Mouse (Mus musculus): ENCODE measurements around the gene Scd4. TPM values are rescaled to one million over a fixed set of nuclear protein-coding genes. Genes with fewer than 3 reads are reported as not detected.
"Not testable (repeated sequence)": the region's sequence is repeated elsewhere in the genome, so short reads cannot be mapped to it uniquely, and the experiment has no call there.

Gene Scd4
- total RNA-seq, 2 experiments from 2014 or later = not detected

GRCm38 (mm10) chr19:44299902-44300301, 33.0 kb upstream of the Scd4 start:
- ATAC-seq (replicated peaks; ENCODE audit: poor library complexity, severe bottlenecking) = no peak

GRCm38 (mm10) chr19:44300520-44300919, 32.4 kb upstream of the Scd4 start:
- no peak for ATAC-seq (replicated peaks; ENCODE audit: poor library complexity, severe bottlenecking)

GRCm38 (mm10) chr19:44301176-44301575, 31.7 kb upstream of the Scd4 start:
- ATAC-seq (replicated peaks; ENCODE audit: poor library complexity, severe bottlenecking) = no peak

GRCm38 (mm10) chr19:44301671-44302305, 31.1 kb upstream of the Scd4 start:
- no peak for ATAC-seq (replicated peaks; ENCODE audit: poor library complexity, severe bottlenecking)

GRCm38 (mm10) chr19:44302901-44303300, 30.0 kb upstream of the Scd4 start:
- no peak for ATAC-seq (replicated peaks; ENCODE audit: poor library complexity, severe bottlenecking)

GRCm38 (mm10) chr19:44303502-44303901, 29.4 kb upstream of the Scd4 start:
- ATAC-seq (replicated peaks; ENCODE audit: poor library complexity, severe bottlenecking) = no peak

- no peak for ATAC-seq (replicated peaks; ENCODE audit: poor library complexity, severe bottlenecking)
These were observed 28.5 kb upstream of the Scd4 start for GRCm38 (mm10) chr19:44304419-44304818.

GRCm38 (mm10) chr19:44304851-44305510, 27.9 kb upstream of the Scd4 start:
- ATAC-seq (replicated peaks; ENCODE audit: poor library complexity, severe bottlenecking) = no peak

GRCm38 (mm10) chr19:44305701-44306100, 27.2 kb upstream of the Scd4 start:
- no peak for ATAC-seq (replicated peaks; ENCODE audit: poor library complexity, severe bottlenecking)

- ATAC-seq (replicated peaks; ENCODE audit: poor library complexity, severe bottlenecking) = no peak
These were observed 26.7 kb upstream of the Scd4 start for GRCm38 (mm10) chr19:44306171-44306570.

GRCm38 (mm10) chr19:44307101-44307914, 25.6 kb upstream of the Scd4 start:
- no peak for ATAC-seq (replicated peaks; ENCODE audit: poor library complexity, severe bottlenecking)

GRCm38 (mm10) chr19:44307915-44308470, 24.9 kb upstream of the Scd4 start:
- ATAC-seq (replicated peaks; ENCODE audit: poor library complexity, severe bottlenecking) = no peak

GRCm38 (mm10) chr19:44308611-44309246, 24.2 kb upstream of the Scd4 start:
- ATAC-seq (replicated peaks; ENCODE audit: poor library complexity, severe bottlenecking) = no peak

- ATAC-seq (replicated peaks; ENCODE audit: poor library complexity, severe bottlenecking) = no peak
These were observed 23.3 kb upstream of the Scd4 start for GRCm38 (mm10) chr19:44309351-44310154.

GRCm38 (mm10) chr19:44310155-44310575, 22.7 kb upstream of the Scd4 start:
- ATAC-seq (replicated peaks; ENCODE audit: poor library complexity, severe bottlenecking) = not testable (repeated sequence)

- no peak for ATAC-seq (replicated peaks; ENCODE audit: poor library complexity, severe bottlenecking)
These were observed 22.1 kb upstream of the Scd4 start for GRCm38 (mm10) chr19:44310814-44311213.

GRCm38 (mm10) chr19:44311306-44312006, 21.4 kb upstream of the Scd4 start:
- no peak for ATAC-seq (replicated peaks; ENCODE audit: poor library complexity, severe bottlenecking)

GRCm38 (mm10) chr19:44312007-44312360, 20.9 kb upstream of the Scd4 start:
- ATAC-seq (replicated peaks; ENCODE audit: poor library complexity, severe bottlenecking) = no peak

GRCm38 (mm10) chr19:44313066-44313465, 19.8 kb upstream of the Scd4 start:
- ATAC-seq (replicated peaks; ENCODE audit: poor library complexity, severe bottlenecking) = no peak
